Mouse (Mus musculus): ENCODE data around the gene Casp6. TPM values are rescaled to one million over a fixed set of nuclear protein-coding genes. Genes with fewer than 3 reads are reported as not detected.

The Casp6 gene
- polyA plus RNA-seq, 1 experiment, result 40.6 TPM

DNA sequence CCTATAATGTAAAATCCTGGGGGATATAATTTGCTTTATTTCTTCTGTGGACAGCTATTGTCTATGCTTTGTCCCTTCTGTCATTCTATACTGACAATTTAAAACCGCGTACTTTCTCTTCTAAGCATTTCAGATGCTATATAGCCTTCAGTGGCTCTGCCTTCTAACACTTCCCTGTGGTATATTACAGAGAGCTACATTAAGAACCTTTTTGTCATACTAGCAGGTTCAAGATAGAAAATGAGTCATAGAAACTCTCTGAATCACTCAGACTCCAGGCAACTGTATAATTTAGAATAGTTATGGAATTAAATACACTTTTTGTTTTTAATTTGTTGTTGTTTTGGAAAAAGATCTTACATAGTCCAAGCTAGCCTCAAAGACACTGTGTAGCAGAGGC is 39.6 kb downstream of the Casp6 start:
- H3K27ac ChIP-seq (ENCODE audit: insufficient read depth, low read depth, low read length), result no peak overlapping the region
- H3K4me1 ChIP-seq (ENCODE audit: control insufficient read depth, insufficient read depth, low read length), result peaks cover 36% of the 10 kb centered on the region
- no peak for TF ChIP-seq CTCF (IDR thresholded peaks at IDR 0.05; ENCODE audit: low read depth, low read length)
- TF ChIP-seq POLR2A (IDR thresholded peaks at IDR 0.05; ENCODE audit: borderline replicate concordance, low read depth, low read length), result no peak
- no peak overlapping the region for H3K4me3 ChIP-seq (ENCODE audit: insufficient read depth, low read length)

DNA sequence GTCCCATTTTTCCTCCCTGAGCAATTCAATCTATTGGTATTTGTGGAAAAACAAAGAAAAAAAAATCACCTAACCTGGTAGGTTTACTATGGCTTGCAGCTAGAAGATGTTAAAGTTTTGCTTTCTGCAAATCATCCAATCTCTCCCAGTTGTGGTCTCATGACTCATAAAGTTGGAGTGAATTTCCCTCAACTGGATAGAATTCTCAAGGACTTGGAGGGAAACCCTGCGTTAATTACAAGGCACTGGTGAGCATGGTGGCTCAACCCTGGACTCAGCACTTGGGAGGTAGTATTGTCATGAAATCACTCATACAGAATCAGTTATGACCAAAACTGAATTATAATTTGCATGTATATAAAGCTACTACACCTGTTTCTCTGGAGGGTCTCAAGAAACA is 40.1 kb downstream of the Casp6 start:
- TF ChIP-seq POLR2A (IDR thresholded peaks at IDR 0.05; ENCODE audit: borderline replicate concordance, low read depth, low read length) (no peak), CTCF (IDR thresholded peaks at IDR 0.05; ENCODE audit: low read depth, low read length) (no peak)
- Histone ChIP-seq H3K4me3 (ENCODE audit: insufficient read depth, low read length) (no peak overlapping the region), H3K27ac (ENCODE audit: insufficient read depth, low read depth, low read length) (no peak overlapping the region), H3K4me1 (ENCODE audit: control insufficient read depth, insufficient read depth, low read length) (peaks cover 38% of the 10 kb centered on the region)

GRCm38 (mm10) chr3:129943813-129944212 is 42.6 kb downstream of the Casp6 start:
- no peak for TF ChIP-seq CTCF (IDR thresholded peaks at IDR 0.05; ENCODE audit: low read depth, low read length)
- TF ChIP-seq POLR2A (IDR thresholded peaks at IDR 0.05; ENCODE audit: borderline replicate concordance, low read depth, low read length), result no peak
- Histone ChIP-seq H3K4me1 (ENCODE audit: control insufficient read depth, insufficient read depth, low read length) (peaks cover 44% of the 10 kb centered on the region), H3K27ac (ENCODE audit: insufficient read depth, low read depth, low read length) (peak overlapping the region; percentile 40), H3K4me3 (ENCODE audit: insufficient read depth, low read length) (no peak overlapping the region)

- Histone ChIP-seq H3K4me1 (ENCODE audit: control insufficient read depth, insufficient read depth, low read length) (peaks cover 45% of the 10 kb centered on the region), H3K4me3 (ENCODE audit: insufficient read depth, low read length) (no peak overlapping the region), H3K27ac (ENCODE audit: insufficient read depth, low read depth, low read length) (peak overlapping the region; percentile 12; the same call in 1 of the 2 replicates)
- no peak for TF ChIP-seq POLR2A (IDR thresholded peaks at IDR 0.05; ENCODE audit: borderline replicate concordance, low read depth, low read length)
- no peak for TF ChIP-seq CTCF (IDR thresholded peaks at IDR 0.05; ENCODE audit: low read depth, low read length)
Measured at GRCm38 (mm10) chr3:129946217-129946914, 45.1 kb downstream of the Casp6 start.

- TF ChIP-seq CTCF (IDR thresholded peaks at IDR 0.05; ENCODE audit: low read depth, low read length), result no peak
- no peak for TF ChIP-seq POLR2A (IDR thresholded peaks at IDR 0.05; ENCODE audit: borderline replicate concordance, low read depth, low read length)
- Histone ChIP-seq H3K4me1 (ENCODE audit: control insufficient read depth, insufficient read depth, low read length) (peaks cover 46% of the 10 kb centered on the region), H3K27ac (ENCODE audit: insufficient read depth, low read depth, low read length) (peak overlapping the region; percentile 90), H3K4me3 (ENCODE audit: insufficient read depth, low read length) (peak overlapping the region; percentile 35)
Measured at GRCm38 (mm10) chr3:129948359-129948758, 47.1 kb downstream of the Casp6 start.

- H3K4me1 ChIP-seq (ENCODE audit: control insufficient read depth, insufficient read depth, low read length), result peaks cover 41% of the 10 kb centered on the region
- H3K27ac ChIP-seq (ENCODE audit: insufficient read depth, low read depth, low read length), result peak overlapping the region; percentile 72
- no peak overlapping the region for H3K4me3 ChIP-seq (ENCODE audit: insufficient read depth, low read length)
- TF ChIP-seq CTCF (IDR thresholded peaks at IDR 0.05; ENCODE audit: low read depth, low read length) (no peak), POLR2A (IDR thresholded peaks at IDR 0.05; ENCODE audit: borderline replicate concordance, low read depth, low read length) (no peak)
Measured at GRCm38 (mm10) chr3:129949158-129949773, 48.0 kb downstream of the Casp6 start.

DNA sequence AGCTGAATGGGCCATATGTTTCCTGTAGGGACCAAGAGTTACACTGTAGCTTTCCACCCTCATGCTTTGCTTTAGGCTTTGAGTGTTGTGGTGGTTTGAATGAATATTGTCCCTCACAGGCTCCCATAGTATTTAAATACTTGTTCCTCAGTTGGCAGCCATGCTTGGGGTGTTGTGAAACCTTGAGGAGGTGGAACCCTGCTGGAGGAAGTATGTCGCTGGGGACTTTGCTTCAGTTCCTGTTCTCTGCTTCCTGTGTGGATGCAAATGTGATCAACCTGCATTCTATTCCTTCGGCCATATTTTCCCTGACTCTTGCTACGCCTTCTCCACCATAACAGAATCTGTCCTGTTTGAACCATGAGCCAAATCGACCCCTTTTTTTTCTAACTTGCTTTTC is 52.1 kb downstream of the Casp6 start:
- TF ChIP-seq CTCF (IDR thresholded peaks at IDR 0.05; ENCODE audit: low read depth, low read length) (no peak), POLR2A (IDR thresholded peaks at IDR 0.05; ENCODE audit: borderline replicate concordance, low read depth, low read length) (no peak)
- Histone ChIP-seq H3K4me1 (ENCODE audit: control insufficient read depth, insufficient read depth, low read length) (peaks cover 10% of the 10 kb centered on the region), H3K27ac (ENCODE audit: insufficient read depth, low read depth, low read length) (peak overlapping the region; percentile 45; the same call in 1 of the 2 replicates), H3K4me3 (ENCODE audit: insufficient read depth, low read length) (no peak overlapping the region)

DNA sequence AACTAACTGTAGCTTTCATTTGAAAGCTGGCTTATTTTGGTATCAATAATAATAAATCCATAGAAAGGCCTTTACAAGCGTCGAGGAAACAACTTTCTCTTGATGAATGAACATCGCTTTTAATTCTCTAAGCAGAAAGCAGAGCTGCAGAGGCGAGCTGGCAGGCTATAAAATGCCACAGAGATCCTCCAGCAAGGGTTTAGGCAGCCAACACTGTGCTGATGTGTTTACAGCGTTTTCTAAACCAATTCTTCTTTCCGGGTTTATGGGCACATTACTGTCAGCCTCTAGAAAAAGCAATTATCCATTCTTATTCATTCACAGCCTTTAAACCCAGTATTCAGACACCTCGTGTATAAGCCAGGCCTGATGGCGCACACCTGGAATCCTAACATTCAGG is 61.3 kb downstream of the Casp6 start:
- Histone ChIP-seq H3K27ac (ENCODE audit: insufficient read depth, low read depth, low read length) (no peak overlapping the region), H3K4me1 (ENCODE audit: control insufficient read depth, insufficient read depth, low read length) (peaks cover 9% of the 10 kb centered on the region), H3K4me3 (ENCODE audit: insufficient read depth, low read length) (no peak overlapping the region)
- TF ChIP-seq CTCF (IDR thresholded peaks at IDR 0.05; ENCODE audit: low read depth, low read length) (no peak), POLR2A (IDR thresholded peaks at IDR 0.05; ENCODE audit: borderline replicate concordance, low read depth, low read length) (no peak)

Other genes starting within 250 kb of the Casp6 start
- gene Egf, start 146.1 kb upstream of the Casp6 start, polyA plus RNA-seq (2012; ENCODE audit: insufficient read depth, insufficient read length, missing spikeins), result 0.50 and 1.7 TPM in 2 replicates
- not detected in 2 replicates for gene Lrit3, start 97.4 kb upstream of the Casp6 start, polyA plus RNA-seq (2012; ENCODE audit: insufficient read depth, insufficient read length, missing spikeins)
- gene Rrh, start 78.8 kb upstream of the Casp6 start, polyA plus RNA-seq (2012; ENCODE audit: insufficient read depth, insufficient read length, missing spikeins), result 0.27 and 0.50 TPM in 2 replicates
- 17.6 and 21.1 TPM in 2 replicates for gene Gar1, start 70.0 kb upstream of the Casp6 start, polyA plus RNA-seq (2012; ENCODE audit: insufficient read depth, insufficient read length, missing spikeins)
- gene Cfi, start 65.5 kb upstream of the Casp6 start, polyA plus RNA-seq (2012; ENCODE audit: insufficient read depth, insufficient read length, missing spikeins), result not detected in 2 replicates
- gene Pla2g12a, start 22.8 kb upstream of the Casp6 start, polyA plus RNA-seq (2012; ENCODE audit: insufficient read depth, insufficient read length, missing spikeins), result 8.8 and 11.8 TPM in 2 replicates
- gene Mcub, start 68.8 kb downstream of the Casp6 start, polyA plus RNA-seq (2012; ENCODE audit: insufficient read depth, insufficient read length, missing spikeins), result 69.0 and 77.0 TPM in 2 replicates
- gene Sec24b, start 160.1 kb downstream of the Casp6 start, polyA plus RNA-seq (2012; ENCODE audit: insufficient read depth, insufficient read length, missing spikeins), result 68.3 and 76.7 TPM in 2 replicates
- gene Col25a1, start 230.1 kb downstream of the Casp6 start, polyA plus RNA-seq (2012; ENCODE audit: insufficient read depth, insufficient read length, missing spikeins), result not detected in 2 replicates